Mouse (Mus musculus) heart, embryonic 14.5 days (tissue): ENCODE measurements around the gene Tmem234. TPM values are rescaled to one million over a fixed set of nuclear protein-coding genes. Genes with fewer than 3 reads are reported as not detected.

Source experiments
- ATAC-seq: fragments of 200-750 bp; cut with Nextera tagmentation; 2 replicates; pipeline ENCODE4 v1.8.0; 2017; ENCODE audit warnings: low read depth, moderate TSS enrichment; ENCODE audit not compliant: insufficient number of reproducible peaks, insufficient read depth, low FRiP score
- H3K27ac ChIP-seq, 2 experiments: fragments of 200-500 bp in 1 of 2; fragments of 300-500 bp in 1 of 2; sonication (generic) in 1 of 2; replicated peaks in 1 of 2; 2 replicates each; pipeline ENCODE4 v1.5.1; 2012 to 2014; ENCODE audit warnings: low read depth in 2 of 2, low read length in 2 of 2, control low read depth in 1 of 2, mild to moderate bottlenecking in 1 of 2, mixed read lengths in 1 of 2; ENCODE audit not compliant: control insufficient read depth in 1 of 2, insufficient read depth in 1 of 2
- H3K27me3 ChIP-seq: fragments of 300-500 bp; sonication (generic); 2 replicates; pipeline ENCODE4 v1.6.1; 2014; ENCODE audit warnings: mild to moderate bottlenecking, low read length, control low read depth; ENCODE audit not compliant: control insufficient read depth, insufficient read depth
- H3K36me3 ChIP-seq: fragments of 300-500 bp; sonication (generic); 2 replicates; pipeline ENCODE4 v1.6.1; 2014; ENCODE audit warnings: mild to moderate bottlenecking, control low read depth, low read length, mixed read lengths; ENCODE audit not compliant: control insufficient read depth, insufficient read depth
- H3K4me1 ChIP-seq, 2 experiments: fragments of 200-500 bp in 1 of 2; fragments of 300-500 bp in 1 of 2; sonication (generic) in 1 of 2; 2 replicates each; pipeline ENCODE4 v1.6.1; 2012 to 2014; ENCODE audit warnings: low read length in 2 of 2, control low read depth in 1 of 2, mixed read lengths in 1 of 2; ENCODE audit not compliant: control insufficient read depth in 2 of 2, insufficient read depth in 2 of 2
- H3K4me2 ChIP-seq: fragments of 300-500 bp; sonication (generic); 2 replicates; pipeline ENCODE4 v1.6.1; 2014; ENCODE audit warnings: mild to moderate bottlenecking, low read length
- H3K4me3 ChIP-seq, 2 experiments: fragments of 200-500 bp in 1 of 2; fragments of 300-500 bp in 1 of 2; sonication (generic) in 1 of 2; 2 replicates each; pipeline ENCODE4 v1.5.1; 2012 to 2014; ENCODE audit warnings: low read length in 2 of 2, mild to moderate bottlenecking in 2 of 2, control low read depth in 1 of 2, low read depth in 1 of 2, moderate library complexity in 1 of 2; ENCODE audit not compliant: control insufficient read depth in 1 of 2, insufficient read depth in 1 of 2
- H3K9ac ChIP-seq: fragments of 300-500 bp; sonication (generic); 2 replicates; pipeline ENCODE4 v1.6.1; 2014; ENCODE audit warnings: mild to moderate bottlenecking, low read length
- H3K9me3 ChIP-seq: fragments of 300-500 bp; sonication (generic); 2 replicates; pipeline ENCODE4 v1.6.1; 2016; ENCODE audit warnings: low read length, control low read depth; ENCODE audit not compliant: control insufficient read depth
- WGBS: fragments of 180-500 bp; shearing (Covaris S2); extraction: QIAGEN DNeasy Blood & Tissue Kit; methylation state at CpG from one replicate; pipeline ENCODE4 v1.1.7; 2014; 5-methylcytosine and 5-hydroxymethylcytosine counted together
- polyA plus RNA-seq: library from polyadenylated mRNA; unstranded; fragments of >200 nt; fragmentation: Nextera tagmentation; extraction: Ambion mirVana; gene quantifications from 2 replicates; pipeline ENCODE4 v1.2.1, GENCODE M21; 2014

The Tmem234 gene
- polyA plus RNA-seq, 1 experiment from 2014 or later = 179 TPM

DNA sequence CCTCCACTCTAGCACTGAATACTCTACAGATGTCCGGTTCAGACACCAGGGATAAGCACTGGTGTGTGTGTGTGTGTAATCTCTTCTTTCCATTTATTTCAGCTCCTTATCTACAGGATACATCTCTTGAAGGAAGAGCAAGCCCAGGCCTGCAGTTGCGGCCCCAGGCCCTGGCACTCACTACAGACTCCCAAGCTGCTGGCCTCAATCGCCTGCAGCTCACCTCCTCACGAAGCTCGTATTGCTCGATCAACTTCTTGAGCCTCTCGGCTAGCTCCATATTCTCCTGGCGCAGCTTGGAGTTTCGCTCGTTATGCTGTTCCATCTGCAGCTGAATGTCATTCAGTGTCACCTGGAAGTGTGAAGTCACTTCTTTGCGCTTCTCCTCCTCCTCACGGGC is 31.4 kb downstream of the Tmem234 start:
- 92% methylated on average over 12 of the region's 12 CpGs for WGBS

GRCm38 (mm10) chr4:129633852-129634251 is 33.4 kb downstream of the Tmem234 start:
- Histone ChIP-seq H3K4me3 (no peak overlapping the region), H3K9ac (no peak overlapping the region), H3K27me3 (no peaks in the 10 kb centered on the region), H3K9me3 (no peaks in the 10 kb centered on the region), H3K4me2 (no peak overlapping the region), H3K27ac (no peak overlapping the region), H3K36me3 (peaks cover 98% of the 10 kb centered on the region), H3K4me1 (peaks cover 0 to 5% of the 10 kb centered on the region in 2 experiments; a peak in 2 of 4 replicates)
- 93% methylated on average over 6 of the region's 6 CpGs for WGBS
- no peak for ATAC-seq

More for the DNA sequence above, 31.4 kb downstream of the Tmem234 start:
- Histone ChIP-seq H3K4me1 (no peaks in the 10 kb centered on the region), H3K4me3 (no peak overlapping the region), H3K9me3 (no peaks in the 10 kb centered on the region), H3K9ac (no peak overlapping the region), H3K4me2 (no peak overlapping the region), H3K36me3 (peaks cover 100% of the 10 kb centered on the region), H3K27ac (no peak overlapping the region), H3K27me3 (no peaks in the 10 kb centered on the region)
- no peak for ATAC-seq

DNA sequence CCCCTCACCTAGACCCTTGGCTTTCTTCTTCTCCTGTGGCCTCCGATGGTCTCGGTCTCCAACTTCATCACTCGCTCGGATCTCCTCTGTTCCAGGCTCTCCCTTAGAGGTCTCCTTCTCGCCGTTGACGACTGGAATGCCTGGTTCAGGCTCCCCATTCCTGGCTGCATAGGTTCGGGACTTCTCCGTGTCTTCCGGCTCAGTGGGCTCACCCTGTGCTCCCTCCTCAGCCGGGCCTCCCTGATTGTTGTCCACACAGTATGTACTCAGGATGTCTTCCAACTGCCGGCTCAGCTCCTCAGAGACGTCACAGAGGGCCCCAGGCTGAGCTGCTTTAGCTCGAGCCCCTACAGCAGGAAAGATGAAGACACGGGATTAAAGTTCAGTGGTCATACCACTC is 38.8 kb downstream of the Tmem234 start:
- H3K9me3 ChIP-seq = no peaks in the 10 kb centered on the region
- no peak for ATAC-seq
- H3K27me3 ChIP-seq = no peaks in the 10 kb centered on the region
- peaks cover 50% of the 10 kb centered on the region for H3K36me3 ChIP-seq
- peak overlapping the region; percentile 85 for H3K4me2 ChIP-seq
- peak overlapping the region; percentile 82 for H3K9ac ChIP-seq
- peak overlapping the region in 1 of 2 experiments; percentile 62; a peak in 2 of 4 replicates for H3K4me3 ChIP-seq
- 86% methylated on average over 15 of the region's 15 CpGs for WGBS
- peaks cover 2 to 21% of the 10 kb centered on the region in 2 experiments; a peak in 3 of 4 replicates for H3K4me1 ChIP-seq
- H3K27ac ChIP-seq = no peak overlapping the region

GRCm38 (mm10) chr4:129640101-129640637 is 39.7 kb downstream of the Tmem234 start:
- 8% methylated on average over 17 of the region's 17 CpGs for WGBS
- Histone ChIP-seq H3K9me3 (no peaks in the 10 kb centered on the region), H3K4me3 (peak overlapping the region; percentile 62 to 76), H3K36me3 (peaks cover 50% of the 10 kb centered on the region), H3K4me2 (peak overlapping the region; percentile 85), H3K27ac (peak overlapping the region; percentile 89 to 93), H3K27me3 (no peaks in the 10 kb centered on the region), H3K4me1 (peaks cover 2 to 21% of the 10 kb centered on the region in 2 experiments; a peak in 3 of 4 replicates), H3K9ac (peak overlapping the region; percentile 82)
- no peak for ATAC-seq

DNA sequence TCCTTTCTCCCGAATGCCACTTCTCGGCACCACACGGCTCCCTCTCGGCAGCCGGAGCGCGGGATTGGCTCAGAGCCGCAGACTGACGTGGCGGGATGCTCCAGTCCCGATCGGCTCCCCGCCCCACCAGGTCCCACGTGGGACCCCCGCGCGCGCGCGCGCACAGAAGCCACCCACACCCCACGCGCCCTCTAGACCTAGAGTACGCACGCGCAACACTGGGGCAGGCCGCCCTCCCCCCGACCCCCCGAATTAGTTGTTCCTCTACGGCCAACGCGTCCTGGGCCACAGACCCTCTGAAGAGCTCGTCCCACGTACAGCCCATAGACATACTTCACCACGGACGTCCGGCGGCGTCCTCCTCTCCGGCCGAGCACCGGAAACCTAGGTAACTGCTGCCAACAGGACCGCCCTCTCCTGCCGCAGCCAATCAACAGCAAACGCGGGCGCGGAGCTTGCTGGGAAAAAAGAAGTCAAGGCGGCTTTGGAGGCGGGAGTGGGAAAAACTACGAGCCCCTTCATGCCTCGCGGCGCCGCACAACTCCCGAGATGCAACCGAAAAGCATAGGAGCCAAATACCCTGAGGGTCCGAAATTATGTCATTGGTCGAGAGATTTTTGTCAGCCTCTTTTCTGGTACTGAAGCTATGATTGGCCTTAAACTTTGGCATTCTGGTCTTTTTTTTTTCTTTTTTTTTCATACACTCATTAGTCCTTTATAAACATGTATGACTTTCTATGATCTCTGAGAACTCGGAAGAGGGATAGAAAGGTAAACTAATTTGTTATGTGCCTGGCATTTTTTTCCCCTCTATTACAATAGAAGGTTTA is 40.4 kb downstream of the Tmem234 start, which contains the start of gene Txlna:
Gene Txlna (minus strand): TSS at position 428 of the 830 bp plus-strand sequence.
- WGBS = under 1% methylated on average over 59 of the region's 60 CpGs
- peaks cover 50% of the 10 kb centered on the region for H3K36me3 ChIP-seq
- peak; percentile 94 for ATAC-seq

DNA sequence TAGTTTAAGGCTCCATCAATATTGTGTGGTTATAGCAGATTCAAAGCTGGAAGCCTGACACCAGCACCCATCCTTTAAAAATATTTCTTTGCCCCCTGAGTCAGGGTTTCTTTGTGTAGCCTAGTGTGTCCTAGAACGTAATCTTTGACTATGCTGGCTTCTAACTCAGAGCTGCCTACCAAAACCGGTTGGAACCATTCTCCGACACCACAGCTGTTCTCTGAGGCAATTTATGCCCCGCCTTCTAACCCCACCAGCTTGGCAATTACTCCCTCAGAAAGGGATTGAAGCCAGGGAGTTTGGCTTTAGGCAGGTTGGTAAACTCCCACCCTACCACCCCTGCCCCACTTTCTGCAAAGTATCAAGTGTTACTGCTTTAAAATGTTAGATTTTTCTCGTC is 41.3 kb downstream of the Tmem234 start:
- H3K9ac ChIP-seq = peak overlapping the region; percentile 82; the same call in 1 of the 2 replicates

More for the DNA sequence above, 40.4 kb downstream of the Tmem234 start, which contains the start of gene Txlna:
- Histone ChIP-seq H3K27ac (peak within 1 kb of the TSS; percentile 89 to 93), H3K27me3 (no peaks in the 10 kb centered on the region), H3K9ac (peak within 1 kb of the TSS; percentile 82), H3K4me3 (peak within 1 kb of the TSS; percentile 62 to 76), H3K9me3 (no peaks in the 10 kb centered on the region), H3K4me2 (peak within 1 kb of the TSS; percentile 85), H3K4me1 (peaks cover 2 to 21% of the 10 kb centered on the region in 2 experiments; a peak in 3 of 4 replicates)

DNA sequence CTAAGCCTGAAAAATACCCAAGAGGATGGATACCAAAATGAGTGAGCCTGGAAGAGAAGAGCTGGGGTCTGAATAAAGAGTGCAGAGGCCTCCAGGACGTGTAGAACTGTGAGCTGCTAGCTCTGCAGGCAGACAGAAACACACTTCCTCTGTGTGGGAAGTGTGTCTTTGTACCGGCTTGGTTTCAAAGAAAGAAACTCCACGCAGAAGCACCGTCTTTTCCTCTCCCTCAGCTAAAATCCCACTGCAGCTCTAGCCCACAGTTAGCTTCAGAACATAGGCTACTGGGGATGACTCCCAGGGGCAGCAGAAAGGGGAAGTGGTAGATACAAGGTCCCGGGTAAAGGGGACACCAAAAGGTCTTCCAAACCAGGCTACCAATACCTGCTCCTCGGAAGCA is 44.7 kb downstream of the Tmem234 start:
- peaks cover 60% of the 10 kb centered on the region for H3K36me3 ChIP-seq
- ATAC-seq = no peak
- no peak overlapping the region for H3K27ac ChIP-seq
- no peaks in the 10 kb centered on the region for H3K27me3 ChIP-seq
- 87% methylated on average over 6 of the region's 6 CpGs for WGBS
- no peak overlapping the region for H3K4me3 ChIP-seq
- no peak overlapping the region for H3K9ac ChIP-seq
- H3K9me3 ChIP-seq = no peaks in the 10 kb centered on the region
- peaks cover 0 to 4% of the 10 kb centered on the region in 2 experiments; a peak in 1 of 4 replicates for H3K4me1 ChIP-seq
- H3K4me2 ChIP-seq = no peak overlapping the region

More for the DNA sequence above, 41.3 kb downstream of the Tmem234 start:
- WGBS = 57% methylated on average over 5 of the region's 5 CpGs
- no peak overlapping the region for H3K27ac ChIP-seq
- no peaks in the 10 kb centered on the region for H3K9me3 ChIP-seq
- peak overlapping the region; percentile 85 for H3K4me2 ChIP-seq
- H3K4me3 ChIP-seq = no peak overlapping the region
- no peak for ATAC-seq
- peaks cover 50% of the 10 kb centered on the region for H3K36me3 ChIP-seq
- no peaks in the 10 kb centered on the region for H3K27me3 ChIP-seq
- peaks cover 2 to 21% of the 10 kb centered on the region in 2 experiments; a peak in 3 of 4 replicates for H3K4me1 ChIP-seq
